Mouse (Mus musculus) heart, embryonic 15.5 days (tissue): ENCODE data around the gene Ptprk. TPM values are rescaled to one million over a fixed set of nuclear protein-coding genes. Genes with fewer than 3 reads are reported as not detected.
A peak's percentile ranks its signal among the peaks of the same experiment; 100 is the strongest.

Source experiments
- ATAC-seq: fragments of 200-750 bp; cut with Nextera tagmentation; replicated peaks from 2 replicates; pipeline ENCODE4 v1.8.0; 2017; ENCODE audit warnings: low read depth, moderate TSS enrichment; ENCODE audit not compliant: insufficient number of reproducible peaks, insufficient read depth, low FRiP score
- H3K27ac ChIP-seq: fragments of 300-500 bp; sonication (generic); 2 replicates; pipeline ENCODE4 v1.5.1; 2015; ENCODE audit warnings: mild to moderate bottlenecking, inconsistent platforms
- H3K27me3 ChIP-seq: fragments of 300-500 bp; sonication (generic); 2 replicates; pipeline ENCODE4 v1.6.1; 2015; ENCODE audit warnings: inconsistent platforms
- H3K36me3 ChIP-seq: fragments of 300-500 bp; sonication (generic); 2 replicates; pipeline ENCODE4 v1.6.1; 2015; ENCODE audit warnings: mild to moderate bottlenecking, inconsistent platforms
- H3K4me1 ChIP-seq: fragments of 300-500 bp; sonication (generic); replicated peaks from 2 replicates; pipeline ENCODE4 v1.6.1; 2015; ENCODE audit warnings: inconsistent platforms
- H3K4me2 ChIP-seq: fragments of 300-500 bp; sonication (generic); 2 replicates; pipeline ENCODE4 v1.6.1; 2015; ENCODE audit warnings: inconsistent platforms, mild to moderate bottlenecking, moderate library complexity
- H3K4me3 ChIP-seq: fragments of 300-500 bp; sonication (generic); 2 replicates; pipeline ENCODE4 v1.5.1; 2015; ENCODE audit warnings: mild to moderate bottlenecking, inconsistent platforms
- H3K9ac ChIP-seq: fragments of 300-500 bp; sonication (generic); 2 replicates; pipeline ENCODE4 v1.6.1; 2015; ENCODE audit warnings: mild to moderate bottlenecking, inconsistent platforms
- H3K9me3 ChIP-seq: fragments of 300-500 bp; sonication (generic); replicated peaks from 2 replicates; pipeline ENCODE4 v1.6.1; 2016; ENCODE audit warnings: inconsistent platforms
- WGBS: fragments of 180-500 bp; shearing (Covaris S2); methylation state at CpG from one replicate; pipeline ENCODE4 v1.1.7; 2015; ENCODE audit warnings: mixed read lengths; 5-methylcytosine and 5-hydroxymethylcytosine counted together
- polyA plus RNA-seq: library from polyadenylated mRNA; unstranded; fragments of >200 nt; fragmentation: Nextera tagmentation; extraction: Ambion mirVana; gene quantifications from 2 replicates; pipeline ENCODE4 v1.2.1, GENCODE M21; 2015

Gene Ptprk
- polyA plus RNA-seq, 1 experiment from 2014 or later, result 37.3 TPM

DNA sequence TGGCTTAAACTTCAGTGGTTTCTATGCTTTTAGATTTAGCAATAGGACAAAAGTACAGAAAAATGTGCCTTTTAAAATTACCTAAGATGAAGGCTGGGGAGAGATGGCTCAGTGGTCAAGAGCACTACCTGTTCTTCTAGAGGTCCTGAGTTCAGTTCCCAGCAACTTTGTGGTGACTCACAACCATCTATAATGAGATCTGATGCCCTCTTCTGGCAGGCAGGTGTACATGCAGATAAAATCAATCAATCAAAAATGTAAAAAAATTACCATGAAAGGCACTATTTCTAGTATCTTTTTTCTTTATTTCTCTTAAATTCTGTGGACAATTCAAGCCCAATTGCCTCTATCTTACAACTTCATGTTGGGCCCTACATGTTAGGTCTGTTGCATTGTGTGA is 42.4 kb downstream of the Ptprk start:
- H3K27ac ChIP-seq, result no peak overlapping the region
- H3K9me3 ChIP-seq, result no peaks in the 10 kb centered on the region
- no peak overlapping the region for H3K4me2 ChIP-seq
- H3K9ac ChIP-seq, result no peak overlapping the region
- no peaks in the 10 kb centered on the region for H3K27me3 ChIP-seq
- no peak overlapping the region for H3K4me3 ChIP-seq
- no peaks in the 10 kb centered on the region for H3K36me3 ChIP-seq
- no peak for ATAC-seq
- H3K4me1 ChIP-seq, result peaks cover 17% of the 10 kb centered on the region

- no peak for ATAC-seq
- no peak overlapping the region for H3K4me3 ChIP-seq
- H3K4me2 ChIP-seq, result no peak overlapping the region
- H3K9me3 ChIP-seq, result no peaks in the 10 kb centered on the region
- peaks cover 9% of the 10 kb centered on the region for H3K4me1 ChIP-seq
- WGBS, result 89% methylated on average over 6 of the region's 6 CpGs
- no peak overlapping the region for H3K9ac ChIP-seq
- H3K27ac ChIP-seq, result no peak overlapping the region
- no peaks in the 10 kb centered on the region for H3K27me3 ChIP-seq
- H3K36me3 ChIP-seq, result no peaks in the 10 kb centered on the region
Observed at GRCm38 (mm10) chr10:28118783-28119365, 44.3 kb downstream of the Ptprk start.

DNA sequence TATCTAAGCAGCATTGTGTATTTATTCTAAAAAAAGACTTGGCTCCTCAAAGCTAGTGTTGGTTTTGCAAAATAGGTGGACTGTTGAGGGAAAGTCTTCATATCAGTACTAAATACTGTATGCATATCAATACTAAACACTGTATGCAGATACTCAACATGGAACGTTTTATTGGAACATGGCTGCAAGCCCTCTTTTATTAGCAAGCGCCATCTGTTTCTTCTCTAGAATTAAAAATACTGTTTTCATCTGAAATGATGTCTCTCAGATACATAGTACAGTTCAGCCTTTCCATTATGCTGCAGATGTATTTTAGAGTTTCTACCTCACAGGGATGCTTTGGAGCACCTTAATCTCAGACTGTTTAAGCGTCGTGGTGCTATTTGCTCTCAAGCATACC is 49.3 kb downstream of the Ptprk start:
- Histone ChIP-seq H3K27me3 (no peaks in the 10 kb centered on the region), H3K9me3 (no peaks in the 10 kb centered on the region), H3K27ac (no peak overlapping the region), H3K36me3 (no peaks in the 10 kb centered on the region), H3K9ac (no peak overlapping the region), H3K4me2 (no peak overlapping the region), H3K4me1 (peaks cover 22% of the 10 kb centered on the region), H3K4me3 (no peak overlapping the region)
- ATAC-seq, result no peak
- WGBS, result 88% methylated on average over 4 of the region's 4 CpGs

GRCm38 (mm10) chr10:28128011-28128410 is 53.4 kb downstream of the Ptprk start:
- H3K27me3 ChIP-seq, result no peaks in the 10 kb centered on the region
- no peak overlapping the region for H3K4me2 ChIP-seq
- H3K4me1 ChIP-seq, result peaks cover 29% of the 10 kb centered on the region
- no peaks in the 10 kb centered on the region for H3K36me3 ChIP-seq
- WGBS, result 77% methylated on average over 5 of the region's 5 CpGs
- ATAC-seq, result no peak
- H3K9me3 ChIP-seq, result no peaks in the 10 kb centered on the region
- H3K27ac ChIP-seq, result peak overlapping the region; percentile 34
- H3K4me3 ChIP-seq, result no peak overlapping the region
- H3K9ac ChIP-seq, result no peak overlapping the region

- Histone ChIP-seq H3K27ac (peak overlapping the region; percentile 34), H3K4me2 (no peak overlapping the region), H3K4me1 (peaks cover 29% of the 10 kb centered on the region), H3K9ac (no peak overlapping the region), H3K27me3 (no peaks in the 10 kb centered on the region), H3K9me3 (no peaks in the 10 kb centered on the region), H3K4me3 (no peak overlapping the region), H3K36me3 (no peaks in the 10 kb centered on the region)
- WGBS, result 29% methylated on average over 4 of the region's 4 CpGs
- peak; percentile 69 for ATAC-seq
Observed at GRCm38 (mm10) chr10:28128450-28128849, 53.8 kb downstream of the Ptprk start.

DNA sequence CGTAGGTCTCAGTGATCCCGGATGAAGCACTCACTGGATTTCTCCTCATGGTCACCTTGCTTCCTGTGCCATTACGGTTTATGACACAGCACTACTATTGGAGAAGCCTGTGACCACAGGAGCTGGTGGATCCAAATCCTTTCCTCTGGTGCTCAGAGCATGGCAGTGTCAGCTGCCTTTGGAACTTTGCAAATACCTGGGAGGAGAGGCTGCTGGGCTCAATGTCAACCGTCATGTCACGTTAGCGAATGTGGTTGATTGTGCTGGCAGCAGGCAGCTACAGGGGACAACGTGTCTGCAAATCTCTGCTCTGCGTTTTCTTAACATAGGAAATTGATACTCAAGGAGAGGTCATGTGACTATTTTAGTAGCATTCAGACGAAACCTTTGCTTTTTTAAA is 55.8 kb downstream of the Ptprk start:
- no peak overlapping the region for H3K27ac ChIP-seq
- no peak overlapping the region for H3K4me3 ChIP-seq
- H3K4me1 ChIP-seq, result peaks cover 16% of the 10 kb centered on the region
- no peak for ATAC-seq
- WGBS, result 63% methylated on average over 9 of the region's 9 CpGs
- no peak overlapping the region for H3K9ac ChIP-seq
- H3K4me2 ChIP-seq, result no peak overlapping the region
- no peaks in the 10 kb centered on the region for H3K9me3 ChIP-seq
- H3K27me3 ChIP-seq, result no peaks in the 10 kb centered on the region
- no peaks in the 10 kb centered on the region for H3K36me3 ChIP-seq

- no peak overlapping the region for H3K4me3 ChIP-seq
- no peak overlapping the region for H3K27ac ChIP-seq
- H3K27me3 ChIP-seq, result no peaks in the 10 kb centered on the region
- no peak for ATAC-seq
- H3K4me1 ChIP-seq, result peaks cover 11% of the 10 kb centered on the region
- H3K36me3 ChIP-seq, result no peaks in the 10 kb centered on the region
- WGBS, result 85% methylated on average over 4 of the region's 4 CpGs
- no peak overlapping the region for H3K4me2 ChIP-seq
- no peak overlapping the region for H3K9ac ChIP-seq
- H3K9me3 ChIP-seq, result no peaks in the 10 kb centered on the region
Observed at GRCm38 (mm10) chr10:28133770-28134169, 59.1 kb downstream of the Ptprk start.

DNA sequence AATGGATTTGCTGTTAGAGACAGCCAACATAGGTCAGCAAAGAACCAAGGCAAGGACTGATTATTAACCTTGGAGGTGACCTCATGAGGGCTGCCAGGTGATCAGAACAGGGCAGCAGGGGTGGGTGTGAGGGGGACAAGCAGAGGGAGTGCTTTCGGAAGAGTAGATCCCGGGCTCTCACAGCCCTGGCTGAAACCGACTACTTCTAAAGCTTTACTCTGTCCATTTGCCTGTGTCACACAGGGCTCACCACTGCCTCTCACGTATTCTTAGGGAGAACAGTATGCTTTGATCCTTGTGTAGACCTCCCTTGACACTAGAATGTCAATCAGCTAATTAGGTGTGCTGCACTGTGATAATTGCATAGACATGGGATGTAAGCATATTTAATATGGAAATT is 63.8 kb downstream of the Ptprk start:
- Histone ChIP-seq H3K4me2 (no peak overlapping the region), H3K36me3 (no peaks in the 10 kb centered on the region), H3K4me1 (0 out of 2 replicates have a peak, but pooled peaks cover 7% of the 10 kb centered on the region), H3K27me3 (no peaks in the 10 kb centered on the region), H3K27ac (no peak overlapping the region), H3K4me3 (no peak overlapping the region), H3K9me3 (no peaks in the 10 kb centered on the region), H3K9ac (no peak overlapping the region)
- ATAC-seq, result no peak
- WGBS, result 58% methylated on average over 4 of the region's 4 CpGs

- Histone ChIP-seq H3K4me3 (no peak overlapping the region), H3K4me1 (0 out of 2 replicates have a peak, but pooled peaks cover 4% of the 10 kb centered on the region), H3K9me3 (no peaks in the 10 kb centered on the region), H3K4me2 (no peak overlapping the region), H3K27me3 (no peaks in the 10 kb centered on the region), H3K27ac (no peak overlapping the region), H3K36me3 (no peaks in the 10 kb centered on the region), H3K9ac (no peak overlapping the region)
- 91% methylated on average over 1 of the region's 1 CpGs for WGBS
- no peak for ATAC-seq
Observed at GRCm38 (mm10) chr10:28144459-28144858, 69.8 kb downstream of the Ptprk start.

GRCm38 (mm10) chr10:28145326-28145725 is 70.7 kb downstream of the Ptprk start:
- no peak overlapping the region for H3K4me2 ChIP-seq
- H3K27me3 ChIP-seq, result no peaks in the 10 kb centered on the region
- H3K4me1 ChIP-seq, result 0 out of 2 replicates have a peak, but pooled peaks cover 4% of the 10 kb centered on the region
- WGBS, result 79% methylated on average over 5 of the region's 5 CpGs
- no peak overlapping the region for H3K9ac ChIP-seq
- no peak overlapping the region for H3K4me3 ChIP-seq
- no peaks in the 10 kb centered on the region for H3K36me3 ChIP-seq
- H3K9me3 ChIP-seq, result no peaks in the 10 kb centered on the region
- no peak for ATAC-seq
- no peak overlapping the region for H3K27ac ChIP-seq

- Histone ChIP-seq H3K4me1 (no peaks in the 10 kb centered on the region; the same call in 1 of the 2 replicates), H3K4me2 (no peak overlapping the region), H3K9ac (no peak overlapping the region), H3K27ac (no peak overlapping the region), H3K27me3 (no peaks in the 10 kb centered on the region), H3K9me3 (no peaks in the 10 kb centered on the region), H3K36me3 (no peaks in the 10 kb centered on the region), H3K4me3 (no peak overlapping the region)
- WGBS, result 78% methylated on average over 20 of the region's 20 CpGs
- no peak for ATAC-seq
Observed at GRCm38 (mm10) chr10:28155688-28156685, 81.4 kb downstream of the Ptprk start.
